Mouse (Mus musculus) left cerebral cortex, adult 2 months (tissue): ENCODE data around the gene Strbp. TPM values are rescaled to one million over a fixed set of nuclear protein-coding genes. Genes with fewer than 3 reads are reported as not detected.

ENCODE experiments used
- DNase-seq, 2 experiments: peaks; one replicate each; pipeline ENCODE4 v3.0.0; 2021 to 2022; ENCODE audit warnings: low spot score in 2 of 2, mixed read lengths in 1 of 2; ENCODE audit errors: extremely low spot score in 1 of 2
- H3K27ac ChIP-seq: fragments of 200-600 bp; 2 replicates; pipeline ENCODE4 v1.8.1; 2022
- H3K4me3 ChIP-seq: fragments of 200-600 bp; 2 replicates; pipeline ENCODE4 v1.8.1; 2022
- CTCF ChIP-seq: fragments of 200-600 bp; IDR thresholded peaks from 2 replicates; pipeline ENCODE4 v1.8.1; 2022; ENCODE audit warnings: antibody characterized with exemption, mild to moderate bottlenecking, moderate library complexity
- intact Hi-C: fragments of 180-260 bp; cut with DNase I; formaldehyde crosslinking; loops from one replicate; pipeline ENCODE4 v1.15.1; 2025
- total RNA-seq, 2 experiments: library from RNA; stranded (reverse); gene quantifications; 2 replicates each; pipeline ENCODE4 v1.2.3; 2021

Gene Strbp
- total RNA-seq, 2 experiments from 2014 or later: 292 to 322 TPM

DNA sequence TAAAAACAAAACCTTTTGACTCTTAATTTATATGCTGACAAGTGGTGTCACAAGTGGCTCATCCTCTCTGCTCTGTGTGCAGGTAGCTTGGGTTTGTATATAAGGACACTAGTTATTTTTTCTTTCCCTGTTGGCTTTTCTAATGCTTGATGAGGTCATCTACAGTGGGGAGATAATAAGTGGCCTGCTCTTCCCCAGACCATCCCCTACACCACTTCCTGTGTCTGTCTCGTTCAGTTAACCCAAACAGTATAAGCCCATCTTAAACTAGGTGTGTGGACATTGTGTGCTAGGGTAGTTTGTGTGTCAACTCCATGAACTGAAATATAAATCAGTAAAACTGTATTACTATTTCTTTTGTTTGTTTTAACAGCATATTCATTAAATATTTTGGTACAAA lies 137.6 kb downstream of the Strbp start:
- DNase-seq: no peak
- intact Hi-C loops: no loop called here
- no peak for TF ChIP-seq CTCF
- Histone ChIP-seq H3K4me3 (no peak overlapping the region), H3K27ac (no peak overlapping the region)

DNA sequence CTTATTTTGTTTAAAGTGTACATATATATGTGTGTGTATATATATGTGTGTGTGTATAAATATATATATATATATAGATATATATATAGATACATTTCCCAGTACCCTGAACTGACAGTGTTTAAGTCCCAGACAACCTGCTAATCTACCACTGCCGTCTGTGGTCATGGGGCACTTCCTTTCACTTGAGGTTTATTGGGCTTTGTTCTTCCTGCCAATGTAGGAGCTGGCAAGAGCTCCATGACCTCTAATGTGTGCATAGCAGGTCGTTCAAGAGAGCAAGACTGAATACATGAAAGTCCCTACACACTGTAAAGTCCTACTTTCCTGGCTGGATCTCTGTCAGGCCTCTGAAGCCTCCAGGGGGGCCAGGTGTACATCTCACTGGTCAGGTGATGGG lies 138.1 kb downstream of the Strbp start:
- TF ChIP-seq CTCF: no peak
- intact Hi-C loops: no loop called here
- Histone ChIP-seq H3K4me3 (no peak overlapping the region), H3K27ac (no peak overlapping the region)
- no peak for DNase-seq

DNA sequence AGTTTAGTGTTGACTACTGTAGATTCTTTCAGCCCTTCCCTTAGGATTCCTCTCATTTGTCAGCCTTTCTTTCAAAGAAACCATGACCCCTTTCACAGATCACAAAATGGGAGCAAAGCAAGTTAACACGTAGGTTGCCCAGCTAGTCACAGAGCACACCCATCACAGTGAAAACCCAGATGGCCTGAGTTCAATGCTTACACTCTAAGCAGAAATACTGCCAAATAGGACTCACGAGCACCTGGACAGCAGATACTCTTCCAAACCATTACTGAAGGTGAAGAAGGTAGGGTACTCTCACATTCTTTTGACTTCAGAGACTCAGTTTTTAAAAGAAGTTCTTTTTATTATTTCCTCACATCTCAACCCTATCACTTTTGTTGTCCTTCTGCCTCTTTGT lies 147.3 kb downstream of the Strbp start:
- Histone ChIP-seq H3K27ac (no peak overlapping the region), H3K4me3 (no peak overlapping the region)
- no peak for DNase-seq
- intact Hi-C loops: no loop called here
- TF ChIP-seq CTCF: no peak

DNA sequence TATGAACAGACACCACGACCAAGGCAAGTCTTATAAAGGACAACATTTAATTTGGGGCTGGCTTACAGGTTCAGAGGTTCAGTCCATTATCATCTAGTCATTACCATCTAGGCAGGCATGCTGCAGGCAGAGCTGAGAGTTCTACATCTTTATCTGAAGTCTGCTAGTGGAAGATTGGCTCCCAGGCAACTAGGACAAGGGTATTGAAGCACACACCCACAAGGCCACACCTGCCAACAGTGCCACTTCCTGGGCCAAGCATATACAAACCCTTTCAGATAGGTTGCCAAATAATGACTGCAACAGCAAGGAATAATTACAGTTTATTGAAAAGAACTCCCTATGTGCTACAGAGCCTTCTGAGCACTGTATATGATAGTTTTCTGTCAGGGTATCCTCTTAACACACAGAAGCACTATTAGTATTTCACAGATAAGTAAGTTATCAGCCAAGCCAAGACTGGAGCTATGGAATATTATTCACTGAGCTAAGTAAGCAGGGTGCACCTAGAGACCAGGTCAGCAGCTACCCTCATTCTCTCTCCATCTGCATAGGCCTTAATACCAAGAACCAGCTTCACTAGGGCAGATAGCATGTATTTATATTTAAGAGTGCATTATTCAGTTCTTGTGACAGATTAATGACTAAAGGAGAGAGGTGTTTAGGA lies 154.2 kb downstream of the Strbp start:
- no peak overlapping the region for H3K27ac ChIP-seq
- DNase-seq: no peak
- no peak overlapping the region for H3K4me3 ChIP-seq
- intact Hi-C loops: no loop called here
- TF ChIP-seq CTCF: no peak

DNA sequence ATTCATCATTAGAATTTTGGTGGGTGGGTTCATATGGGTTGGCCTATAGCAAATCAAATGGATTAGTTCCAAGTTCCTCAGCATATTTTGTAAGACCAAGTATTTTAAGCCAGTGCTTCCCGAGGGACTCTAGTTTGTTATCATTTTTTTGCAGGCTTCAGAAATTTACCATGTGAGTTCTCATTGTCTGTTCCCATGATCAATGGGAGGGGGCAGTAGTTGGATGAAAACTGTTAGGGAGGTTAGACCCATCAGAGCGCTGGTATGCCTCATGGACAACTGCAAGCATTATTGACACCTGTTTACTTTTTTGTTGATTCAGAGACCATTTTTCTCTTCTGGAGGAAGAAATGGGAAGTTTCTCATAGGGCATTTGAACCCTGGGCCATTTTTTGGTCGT lies 172.0 kb downstream of the Strbp start:
- no peak overlapping the region for H3K27ac ChIP-seq
- H3K4me3 ChIP-seq: no peak overlapping the region
- DNase-seq: no peak
- no peak for TF ChIP-seq CTCF
- intact Hi-C loops: no loop called here

DNA sequence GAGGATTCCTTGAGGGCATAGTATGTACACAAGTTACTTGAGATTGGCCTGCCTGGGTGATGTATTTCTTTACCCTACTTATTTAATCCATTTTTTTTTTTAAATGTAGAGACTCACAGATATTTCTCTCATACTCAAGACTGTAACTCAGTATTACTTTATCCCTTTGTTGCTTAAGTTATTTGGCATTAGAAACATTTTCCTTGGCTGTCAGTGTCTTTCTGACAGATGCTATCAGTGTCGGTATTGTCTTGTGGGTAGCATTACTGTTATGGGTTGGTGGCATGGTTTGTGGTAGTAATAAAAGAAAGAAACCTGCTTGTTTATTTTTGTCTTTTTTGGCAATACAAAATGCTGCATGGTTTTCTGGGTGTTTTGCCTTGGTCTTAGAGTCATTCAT lies 172.9 kb downstream of the Strbp start:
- TF ChIP-seq CTCF: no peak

DNA sequence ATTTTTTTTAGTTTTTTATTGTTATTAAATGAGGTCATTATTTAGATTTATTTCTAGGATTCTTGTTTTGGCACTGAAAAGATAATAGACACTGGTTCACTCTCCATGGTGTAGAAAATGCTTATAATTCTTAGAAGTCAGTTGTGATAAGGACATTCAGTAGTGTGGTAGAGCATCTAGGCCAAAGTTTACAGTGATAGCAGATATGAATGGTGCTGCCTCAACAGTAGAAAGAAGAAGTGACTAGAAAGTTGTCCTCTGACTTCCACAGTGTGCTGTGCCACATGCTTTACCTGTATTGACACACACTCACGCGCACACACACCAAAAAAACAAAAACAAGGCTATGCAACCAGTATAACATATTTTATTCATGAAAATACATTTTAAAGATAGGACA lies 174.3 kb downstream of the Strbp start:
- intact Hi-C loops: no loop called here
- Histone ChIP-seq H3K4me3 (no peak overlapping the region), H3K27ac (no peak overlapping the region)
- DNase-seq: no peak
- no peak for TF ChIP-seq CTCF

More for the DNA sequence above, 172.9 kb downstream of the Strbp start:
- Histone ChIP-seq H3K4me3 (no peak overlapping the region), H3K27ac (no peak overlapping the region)
- intact Hi-C loops: no loop called here
- DNase-seq: no peak

DNA sequence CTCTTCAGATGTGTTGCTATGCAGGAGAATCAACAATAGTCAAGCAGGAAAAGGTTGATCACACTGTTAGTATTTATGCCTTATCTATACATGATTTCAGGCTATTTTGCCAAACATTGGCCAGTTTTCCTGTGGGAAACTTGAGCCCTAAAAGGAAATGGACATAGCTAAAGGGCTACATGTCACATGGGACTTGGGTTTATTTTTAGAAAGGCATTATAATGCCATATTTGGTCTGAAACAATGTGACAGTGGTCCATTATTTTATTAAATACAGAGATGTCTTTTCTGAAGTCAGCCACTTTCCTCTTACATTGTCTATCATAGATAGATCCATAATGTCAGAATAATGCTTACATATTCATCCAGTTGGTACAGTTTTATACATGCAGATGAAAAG lies 176.1 kb downstream of the Strbp start:
- no peak for TF ChIP-seq CTCF
- intact Hi-C loops: no loop called here
- Histone ChIP-seq H3K27ac (no peak overlapping the region), H3K4me3 (no peak overlapping the region)
- DNase-seq: no peak

DNA sequence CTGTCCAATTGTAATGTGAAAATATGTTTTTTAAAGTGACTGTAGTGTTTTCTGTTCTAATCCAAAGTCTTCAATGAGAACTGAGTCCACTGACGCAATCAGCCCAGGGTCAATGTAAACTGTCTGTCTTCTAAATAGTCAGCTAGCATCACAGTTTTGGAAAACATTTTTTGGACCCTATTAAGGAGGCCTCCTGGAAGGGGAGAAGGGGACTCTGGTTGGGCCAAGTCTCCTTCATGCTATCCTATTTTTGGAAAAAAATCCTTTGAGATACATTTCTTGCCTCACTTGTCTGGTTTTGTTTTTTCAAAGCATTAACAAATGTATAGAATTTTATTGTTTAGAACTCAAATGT lies 184.4 kb downstream of the Strbp start:
- peak overlapping the region; percentile 28; the same call in 1 of the 2 replicates for H3K27ac ChIP-seq
- no peak overlapping the region for H3K4me3 ChIP-seq
- TF ChIP-seq CTCF: no peak
- no peak for DNase-seq
- intact Hi-C loops: no loop called here

DNA sequence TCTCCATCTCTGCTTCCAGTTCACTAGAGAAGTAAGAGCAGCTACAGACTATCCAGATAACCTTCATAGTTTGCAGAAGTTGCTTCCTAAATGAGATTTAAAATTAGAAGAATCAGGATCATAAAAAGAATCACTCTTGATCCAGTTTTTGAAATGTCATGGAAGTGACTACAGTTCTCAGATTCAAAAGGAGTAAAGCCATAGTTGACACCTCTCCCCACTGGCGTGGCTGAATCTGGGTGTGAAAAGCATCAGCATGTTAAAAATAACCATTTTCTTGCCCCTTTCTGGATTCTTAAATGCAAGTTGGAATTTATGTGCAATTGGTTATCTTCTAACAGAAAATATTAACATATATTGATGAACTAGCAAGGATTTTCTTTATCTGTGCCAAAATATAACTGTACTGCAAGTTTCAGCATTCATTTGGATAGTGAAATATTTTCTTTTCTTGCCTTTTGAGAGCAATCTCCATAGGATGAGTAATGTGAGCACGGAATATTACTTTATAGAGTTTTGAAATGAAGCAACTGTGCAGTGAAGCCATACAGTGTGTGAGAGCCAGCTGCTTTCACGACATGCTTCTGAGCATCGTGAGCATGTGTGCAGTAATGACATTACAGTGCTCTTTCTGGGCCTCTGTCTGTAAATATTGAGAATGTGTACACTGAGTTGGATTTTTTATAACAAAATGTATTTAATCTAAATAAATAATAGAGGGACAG lies 184.9 kb downstream of the Strbp start:
- intact Hi-C loops: no loop called here
- Histone ChIP-seq H3K27ac (peak overlapping the region; percentile 28; the same call in 1 of the 2 replicates), H3K4me3 (no peak overlapping the region)
- no peak for DNase-seq
- TF ChIP-seq CTCF: no peak

DNA sequence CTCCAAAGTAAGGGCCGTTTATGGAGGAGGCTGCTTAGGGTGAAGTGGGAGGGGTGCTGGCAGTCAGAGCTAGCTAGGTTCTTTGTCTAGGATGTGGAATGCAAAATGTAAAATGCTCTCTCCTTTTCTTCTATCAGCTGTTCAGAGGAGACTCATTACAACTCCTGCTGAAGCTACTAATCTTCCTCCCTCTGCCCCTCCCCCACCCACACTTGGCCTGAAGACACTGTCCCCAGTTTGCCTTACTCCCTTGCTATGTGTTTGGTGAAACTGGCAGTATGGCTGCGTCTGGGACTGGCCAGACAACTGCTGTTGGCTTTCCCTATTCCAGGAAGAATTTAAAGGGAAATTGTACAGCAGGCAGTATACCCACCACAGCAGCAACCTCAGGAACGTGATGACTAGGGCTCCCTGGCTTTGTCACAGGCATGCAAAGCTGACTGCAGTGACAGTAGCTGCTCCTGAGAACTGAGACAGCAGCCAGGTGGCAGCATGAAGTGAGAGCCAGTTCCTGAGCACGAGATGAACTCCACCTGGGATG lies 186.7 kb downstream of the Strbp start:
- Histone ChIP-seq H3K4me3 (peak overlapping the region; percentile 32; the same call in 1 of the 2 replicates), H3K27ac (peak overlapping the region; percentile 16)
- TF ChIP-seq CTCF: no peak; the same call in 1 of the 2 replicates
- peak in 1 of 2 experiments; percentile 17 for DNase-seq
- intact Hi-C loops: loop anchor here (2.0 kb wide), 1 partner anchor 254 kb away; no protein-coding TSS in a partner anchor

DNA sequence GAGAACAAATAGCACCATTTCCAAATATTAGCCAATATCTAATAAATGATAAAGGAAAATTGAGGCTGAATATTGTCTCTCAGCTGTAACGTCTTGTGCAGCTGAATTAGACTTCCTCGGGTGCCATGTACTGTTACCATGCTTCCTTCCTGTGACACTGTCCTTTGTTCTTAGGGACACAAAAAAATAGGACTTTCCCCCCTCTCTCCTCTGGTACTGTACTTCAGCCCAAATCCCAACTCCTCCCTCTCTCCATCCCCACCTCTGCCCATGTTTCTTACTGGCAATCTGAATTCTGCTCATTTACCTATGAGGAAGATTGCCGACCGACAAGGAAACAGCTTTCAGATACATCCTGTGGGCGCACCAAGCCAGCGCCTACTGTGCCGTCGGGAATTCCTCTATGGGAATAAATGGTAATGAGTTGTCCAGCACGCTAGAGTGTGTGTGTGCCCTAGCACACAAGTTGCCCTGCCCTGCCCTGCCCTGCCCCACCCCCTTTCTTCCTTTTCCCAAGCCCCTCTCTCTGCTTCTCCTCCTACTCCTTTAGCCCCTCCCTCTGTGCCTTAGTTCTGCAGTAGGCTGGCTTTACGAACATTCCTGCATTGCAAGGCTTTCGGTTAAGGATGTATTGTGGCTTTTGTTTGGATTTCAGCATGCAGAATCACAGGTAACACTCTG lies 187.5 kb downstream of the Strbp start, which contains the start of gene Gpr21:
Gpr21 (plus strand) TSS at position 303 of the 681 bp plus-strand sequence.
- peak within 1 kb of the TSS; percentile 16 for H3K27ac ChIP-seq
- no peak for TF ChIP-seq CTCF
- intact Hi-C loops: loop anchor here (2.0 kb wide), 1 partner anchor 255 kb away; no protein-coding TSS in a partner anchor

More for the DNA sequence above, 187.5 kb downstream of the Strbp start, which contains the start of gene Gpr21:
- peak within 1 kb of the TSS; percentile 32; the same call in 1 of the 2 replicates for H3K4me3 ChIP-seq
- DNase-seq: no peak
